Mouse (Mus musculus): ENCODE data around the gene Hist1h2ah.

DNA sequence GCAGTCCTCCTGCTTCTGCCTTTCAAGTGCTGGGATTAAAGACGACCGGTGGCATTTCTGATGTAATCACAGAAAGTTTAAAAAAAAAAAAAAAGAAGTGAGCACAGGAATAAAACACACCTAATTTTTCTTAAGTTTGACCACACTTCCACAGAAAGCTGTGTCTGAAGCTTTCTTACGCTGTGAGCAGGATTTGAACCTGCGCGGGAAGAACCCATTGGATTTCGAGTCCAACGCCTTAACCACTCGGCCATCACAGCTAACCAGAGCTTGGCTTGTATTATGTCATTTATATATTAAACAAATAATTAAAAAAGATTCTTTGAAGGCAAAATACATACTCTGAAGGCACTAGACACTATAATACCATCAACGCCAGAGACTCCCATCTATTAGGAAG, 13.1 kb downstream of the Hist1h2ah start:
- TF ChIP-seq CTCF (IDR thresholded peaks at IDR 0.05) = no peak
- no peak for TF ChIP-seq POLR2A (IDR thresholded peaks at IDR 0.05; ENCODE audit: insufficient read depth, low read depth, low read length)
